Mouse (Mus musculus): ENCODE data around the gene Hadha.

Hadha gene

DNA sequence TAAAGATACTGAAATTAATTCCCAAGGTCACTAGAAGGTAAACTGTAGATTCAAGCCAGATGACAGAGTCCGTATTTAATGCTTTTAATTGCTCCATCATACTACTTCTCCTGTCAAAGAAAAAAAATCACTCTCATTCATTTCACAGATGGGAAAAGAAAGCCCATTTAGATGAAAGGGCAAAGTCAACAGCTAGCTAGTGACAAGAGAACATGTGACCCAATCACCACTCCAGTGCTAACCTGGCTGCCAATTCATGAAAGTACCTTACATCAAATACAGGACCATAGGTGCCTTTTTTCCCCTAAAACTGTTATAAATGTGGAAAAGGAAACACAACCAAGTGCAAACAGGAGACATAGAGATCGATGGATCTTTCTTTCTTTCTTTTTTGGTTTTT is 1.7 kb downstream of the Hadha start:
- DNase-seq: no peak

DNA sequence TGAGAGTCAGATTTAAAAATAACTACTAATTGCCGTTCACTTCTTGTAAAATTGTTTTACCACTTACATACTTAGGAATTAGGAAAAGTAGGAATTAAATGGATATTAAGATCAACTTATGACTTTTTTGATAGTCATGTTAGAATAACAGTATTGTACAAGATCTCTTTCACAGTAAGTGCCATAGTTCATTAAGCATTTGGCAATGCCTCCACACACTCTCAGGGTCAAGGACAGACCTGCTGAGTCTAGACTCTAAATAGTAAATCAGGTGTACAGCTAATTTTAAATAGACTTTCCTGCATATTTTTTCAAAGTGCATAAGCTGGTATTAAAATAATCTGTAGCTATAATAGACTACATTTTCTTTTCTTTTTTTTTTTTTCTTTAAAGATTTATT is 2.5 kb downstream of the Hadha start:
- DNase-seq: no peak

GRCm38 (mm10) chr5:30152007-30152406 is 3.0 kb downstream of the Hadha start:
- DNase-seq: no peak

GRCm38 (mm10) chr5:30148133-30148920 is 6.6 kb downstream of the Hadha start:
- DNase-seq: no peak

DNA sequence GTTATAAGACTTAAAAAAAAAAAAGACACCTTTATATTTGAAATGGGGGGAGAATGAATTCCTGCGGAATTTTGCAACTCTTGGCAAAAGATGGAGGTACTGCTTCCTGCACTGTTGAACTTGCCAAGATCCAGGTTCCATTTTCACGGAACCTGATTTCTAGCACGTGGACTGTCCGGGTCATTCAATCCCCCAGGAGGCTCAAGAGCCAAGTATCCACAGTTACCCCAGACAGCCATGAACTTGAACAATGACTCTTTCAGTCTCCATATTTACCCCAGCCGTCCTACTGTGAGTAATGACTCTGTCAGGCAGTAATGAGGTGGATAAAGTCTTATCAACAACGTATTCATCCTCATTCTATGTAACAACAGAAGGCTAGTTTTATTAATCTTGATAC is 8.4 kb downstream of the Hadha start:
- DNase-seq: no peak

- no peak for DNase-seq
Observed at GRCm38 (mm10) chr5:30138193-30138592, 16.8 kb downstream of the Hadha start.

GRCm38 (mm10) chr5:30137271-30137670 is 17.7 kb downstream of the Hadha start:
- DNase-seq: no peak

- no peak for DNase-seq
Observed at GRCm38 (mm10) chr5:30135711-30136231, 19.2 kb downstream of the Hadha start.

DNA sequence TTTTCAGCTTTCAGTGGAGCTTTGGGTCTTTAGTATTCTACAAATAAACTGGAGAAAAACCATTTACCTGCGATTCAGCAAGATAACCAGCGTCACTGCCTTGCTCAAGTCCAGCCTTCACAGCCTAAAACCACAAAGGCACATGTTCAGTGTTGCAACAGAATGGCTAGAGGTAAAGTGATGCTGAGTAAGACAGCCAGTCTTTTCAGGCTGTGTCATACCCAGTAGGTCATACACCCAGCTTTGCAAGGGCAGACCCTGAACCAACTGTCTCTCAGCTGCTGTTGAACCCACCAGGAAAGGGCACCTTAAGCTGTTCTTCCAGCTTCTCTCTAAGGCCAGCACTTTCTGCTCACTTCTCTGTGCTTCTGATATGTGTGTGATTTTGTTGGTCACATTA is 22.8 kb downstream of the Hadha start:
- no peak for DNase-seq

GRCm38 (mm10) chr5:30131246-30131645 is 23.7 kb downstream of the Hadha start:
- DNase-seq: no peak

DNA sequence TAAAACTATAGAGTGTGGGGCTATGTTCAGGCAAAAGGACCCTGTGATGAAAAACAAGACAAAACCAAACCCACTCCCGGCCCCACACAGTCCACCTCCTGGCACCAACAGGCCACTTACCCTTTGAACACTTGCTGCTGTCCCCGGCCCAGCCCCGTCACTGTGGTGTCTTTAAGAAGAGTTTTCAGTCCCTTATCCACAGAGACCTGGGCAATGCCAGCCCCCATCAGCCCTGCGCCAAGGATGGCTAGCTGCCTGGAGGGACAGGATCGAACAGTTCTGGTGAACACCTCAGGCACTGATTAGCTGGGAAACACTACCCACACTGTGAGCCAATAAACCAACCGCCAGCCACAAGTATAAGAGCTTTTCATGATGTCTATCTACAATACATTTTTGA is 26.3 kb downstream of the Hadha start:
- DNase-seq: no peak

- no peak for DNase-seq
Observed at GRCm38 (mm10) chr5:30127921-30128597, 26.9 kb downstream of the Hadha start.

GRCm38 (mm10) chr5:30126756-30127155 is 28.2 kb downstream of the Hadha start:
- DNase-seq: no peak

DNA sequence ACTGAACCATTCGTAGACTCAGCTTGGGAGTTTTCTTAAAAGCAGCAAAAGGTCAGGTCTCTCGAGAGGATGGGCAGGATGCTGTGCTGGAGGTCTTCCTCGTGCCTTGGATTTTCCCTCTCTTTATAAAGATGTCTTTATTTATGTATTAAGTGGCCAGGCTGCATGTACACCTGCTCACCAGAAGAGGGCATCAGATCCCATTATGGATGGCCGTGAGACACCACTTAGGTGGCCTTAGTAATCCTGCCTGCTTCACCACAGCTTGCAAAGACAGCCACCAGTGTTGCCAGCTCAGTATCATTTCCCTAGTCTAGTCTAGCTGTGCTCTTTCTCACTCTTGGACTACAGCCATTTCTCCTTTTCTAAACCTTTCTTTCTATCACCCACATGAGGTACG is 29.4 kb downstream of the Hadha start:
- peak; percentile 68 for DNase-seq

DNA sequence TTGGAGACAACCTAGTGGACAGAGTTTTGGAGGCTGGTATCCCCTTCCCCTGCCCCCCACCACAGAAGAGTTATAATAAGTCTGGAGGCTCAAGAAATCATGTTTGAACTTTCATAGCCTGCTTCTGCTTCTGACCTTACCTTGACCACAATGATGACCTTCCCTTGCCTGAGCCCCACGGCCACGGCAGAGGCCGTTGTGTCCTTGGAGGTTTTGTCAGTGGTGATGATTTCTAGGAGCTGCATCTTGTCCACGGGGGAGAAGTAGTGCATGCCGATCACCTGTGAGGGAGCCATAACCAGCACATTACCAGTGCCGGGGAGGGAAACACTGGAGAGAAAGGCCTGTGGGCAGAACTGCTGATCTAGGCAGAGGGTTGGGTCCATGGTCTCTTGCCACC is 32.5 kb downstream of the Hadha start:
- DNase-seq: no peak

- DNase-seq: no peak
Observed at GRCm38 (mm10) chr5:30120106-30120505, 34.9 kb downstream of the Hadha start.

- no peak for DNase-seq
Observed at GRCm38 (mm10) chr5:30119163-30119562, 35.8 kb downstream of the Hadha start.

DNA sequence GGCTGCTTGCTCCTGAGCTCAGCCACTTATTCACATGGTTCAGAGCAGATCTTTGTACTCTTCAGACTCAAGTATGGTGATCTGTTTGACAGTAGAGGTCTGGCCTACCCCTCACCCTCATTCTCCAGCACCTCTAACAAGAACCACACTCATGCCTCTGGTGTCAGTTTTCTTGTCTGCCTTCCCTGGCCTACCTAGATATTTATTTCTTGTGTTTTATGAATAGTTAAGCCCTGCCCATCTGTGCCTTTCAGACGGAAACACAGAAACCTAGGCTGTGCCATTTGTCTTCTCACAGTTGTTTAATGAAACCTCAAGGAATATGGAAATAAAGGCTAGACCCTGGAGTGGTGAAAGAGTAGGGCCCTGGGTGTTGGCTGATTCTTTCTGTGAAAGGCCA is 36.9 kb downstream of the Hadha start:
- no peak for DNase-seq

DNA sequence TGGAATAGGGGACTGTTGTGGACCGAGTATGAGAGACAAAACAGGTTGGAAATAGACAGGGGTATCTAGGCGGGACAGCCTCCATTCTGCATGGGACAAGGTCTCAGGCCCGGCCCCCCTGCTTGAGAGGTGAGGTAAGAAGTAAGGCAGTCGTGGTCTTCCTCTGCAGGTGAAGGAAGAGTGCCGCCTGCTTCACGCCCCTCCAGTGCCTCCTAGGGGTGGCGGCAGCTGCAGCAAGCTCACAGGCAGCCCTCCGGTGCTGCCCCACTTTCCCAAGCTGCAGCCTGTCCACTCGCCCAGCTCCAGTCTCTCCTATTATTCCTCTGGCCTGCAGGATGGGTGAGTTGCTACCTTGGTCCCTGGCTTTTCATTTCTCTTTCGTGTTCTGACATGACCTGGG is 39.2 kb downstream of the Hadha start:
- DNase-seq: peak; percentile 35

- no peak for DNase-seq
Observed at GRCm38 (mm10) chr5:30114761-30115140, 40.2 kb downstream of the Hadha start.

GRCm38 (mm10) chr5:30113881-30114760 is 40.8 kb downstream of the Hadha start:
- DNase-seq: peak; percentile 93

GRCm38 (mm10) chr5:30112533-30113068 is 42.4 kb downstream of the Hadha start:
- no peak for DNase-seq

GRCm38 (mm10) chr5:30111771-30112170 is 43.2 kb downstream of the Hadha start:
- DNase-seq: no peak
